Mouse (Mus musculus): ENCODE data around the gene Dtnbp1.

Dtnbp1 gene

GRCm38 (mm10) chr13:44903416-44903815 is 98.5 kb downstream of the Dtnbp1 start:
- no peak for DNase-seq

- DNase-seq, result no peak
Measured at GRCm38 (mm10) chr13:44902299-44902698, 99.6 kb downstream of the Dtnbp1 start.

- DNase-seq, result no peak
Measured at GRCm38 (mm10) chr13:44896211-44896610, 105.7 kb downstream of the Dtnbp1 start.

GRCm38 (mm10) chr13:44891813-44892730 is 109.9 kb downstream of the Dtnbp1 start:
- DNase-seq, result peak; percentile 73

- DNase-seq, result peak; percentile 19
Measured at GRCm38 (mm10) chr13:44890612-44891011, 111.3 kb downstream of the Dtnbp1 start.

GRCm38 (mm10) chr13:44886221-44886620 is 115.7 kb downstream of the Dtnbp1 start:
- DNase-seq, result no peak

- no peak for DNase-seq
Measured at GRCm38 (mm10) chr13:44881001-44881400, 120.9 kb downstream of the Dtnbp1 start.

GRCm38 (mm10) chr13:44876799-44877198 is 125.1 kb downstream of the Dtnbp1 start:
- peak; percentile 54 for DNase-seq

All from retina, postnatal 1 day (tissue).